Mouse (Mus musculus) bone marrow, adult 2 months (tissue): ENCODE results near the gene Ccdc33. TPM values are rescaled to one million over a fixed set of nuclear protein-coding genes. Genes with fewer than 3 reads are reported as not detected.

ENCODE experiments used
- H3K27ac ChIP-seq: fragments of 200-500 bp; 2 replicates; pipeline ENCODE4 v1.5.1; 2012; ENCODE audit warnings: low read depth, mild to moderate bottlenecking, control low read depth, inconsistent platforms, low read length; ENCODE audit not compliant: control insufficient read depth, poor library complexity, insufficient read depth
- H3K4me1 ChIP-seq: fragments of 200-500 bp; 2 replicates; pipeline ENCODE4 v1.6.1; 2011; ENCODE audit warnings: low read length; ENCODE audit not compliant: control insufficient read depth, insufficient read depth
- H3K4me3 ChIP-seq: fragments of 200-500 bp; replicated peaks from 2 replicates; pipeline ENCODE3; 2011; ENCODE audit warnings: mild to moderate bottlenecking, low read depth, low read length, control low read depth; ENCODE audit not compliant: control insufficient read depth
- CTCF ChIP-seq: fragments of 200-500 bp; IDR thresholded peaks from 2 replicates; pipeline ENCODE4 v1.5.1; 2011; ENCODE audit warnings: low read length, control low read depth; ENCODE audit not compliant: control insufficient read depth, insufficient read depth
- POLR2A ChIP-seq: fragments of 200-500 bp; IDR thresholded peaks from 2 replicates; pipeline ENCODE4 v1.6.1; 2011; ENCODE audit warnings: low read depth, mild to moderate bottlenecking, control low read depth, low read length, borderline replicate concordance; ENCODE audit not compliant: control insufficient read depth
- WGBS: fragments of 180-500 bp; shearing (Covaris S2); methylation state at CpG from one replicate; pipeline ENCODE4 v1.1.7; 2018; 5-methylcytosine and 5-hydroxymethylcytosine counted together
- polyA plus RNA-seq: library from polyadenylated mRNA; stranded (reverse); fragments of >200 nt; gene quantifications from 2 replicates; pipeline ENCODE4 v1.2.4, GENCODE M21; 2011; ENCODE audit warnings: low replicate concordance; ENCODE audit not compliant: missing spikeins, insufficient read depth, insufficient read length

Ccdc33 gene
- polyA plus RNA-seq, 1 experiment, result not detected

DNA sequence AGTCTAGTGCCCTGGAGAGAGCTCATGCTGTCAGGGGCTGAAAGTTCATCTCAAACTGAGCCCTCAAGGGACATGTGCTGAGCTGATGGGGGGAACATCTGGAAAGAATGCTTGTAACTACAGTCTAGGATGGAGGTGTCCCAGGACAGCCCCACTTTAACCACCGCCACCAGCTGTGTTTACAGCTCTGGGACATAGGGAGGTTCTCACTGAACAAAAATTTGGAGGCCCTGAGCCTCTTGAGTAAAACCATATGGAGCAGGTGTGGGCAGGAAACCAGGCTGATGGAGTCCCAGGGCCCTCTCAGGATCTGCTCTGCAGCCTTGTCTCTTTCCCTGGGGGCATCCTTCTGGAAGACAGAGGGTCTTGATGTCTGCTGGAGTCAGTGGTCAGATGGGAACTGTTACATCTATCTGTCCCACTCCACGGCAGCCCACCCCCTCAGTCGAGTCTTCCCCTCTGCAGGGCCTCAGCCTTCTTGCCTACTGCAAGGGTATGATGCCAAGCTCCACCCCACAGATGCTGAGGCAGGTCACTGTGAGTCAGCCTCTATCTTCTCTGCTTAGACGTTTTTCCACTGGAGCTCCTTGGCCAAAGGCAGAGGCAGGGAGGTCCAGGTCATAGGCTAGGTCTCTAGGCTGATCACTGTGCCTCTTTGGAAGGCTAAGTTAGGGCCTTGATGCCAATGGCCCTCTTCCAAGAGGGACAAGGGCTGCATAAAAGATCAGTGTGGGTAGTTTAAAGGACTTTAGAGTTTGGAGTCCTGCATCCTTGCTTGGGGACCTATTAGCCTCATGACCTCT is 26.8 kb downstream of the Ccdc33 start:
- Histone ChIP-seq H3K4me3 (no peak overlapping the region), H3K27ac (no peak overlapping the region), H3K4me1 (no peaks in the 10 kb centered on the region)
- 42% methylated on average over 4 of the region's 4 CpGs for WGBS
- no peak for TF ChIP-seq CTCF
- TF ChIP-seq POLR2A, result no peak

GRCm38 (mm10) chr9:58087277-58087998 is 31.2 kb downstream of the Ccdc33 start:
- no peak for TF ChIP-seq POLR2A
- no peak; the same call in 1 of the 2 replicates for TF ChIP-seq CTCF
- WGBS, result 70% methylated on average over 7 of the region's 7 CpGs
- no peak overlapping the region for H3K4me3 ChIP-seq
- H3K4me1 ChIP-seq, result no peaks in the 10 kb centered on the region; the same call in 1 of the 2 replicates
- no peak overlapping the region for H3K27ac ChIP-seq

- 82% methylated on average over 7 of the region's 7 CpGs for WGBS
- Histone ChIP-seq H3K27ac (no peak overlapping the region), H3K4me3 (no peak overlapping the region), H3K4me1 (no peaks in the 10 kb centered on the region; the same call in 1 of the 2 replicates)
- TF ChIP-seq POLR2A, result no peak
- no peak for TF ChIP-seq CTCF
Measured at GRCm38 (mm10) chr9:58086861-58087260, 31.8 kb downstream of the Ccdc33 start.

DNA sequence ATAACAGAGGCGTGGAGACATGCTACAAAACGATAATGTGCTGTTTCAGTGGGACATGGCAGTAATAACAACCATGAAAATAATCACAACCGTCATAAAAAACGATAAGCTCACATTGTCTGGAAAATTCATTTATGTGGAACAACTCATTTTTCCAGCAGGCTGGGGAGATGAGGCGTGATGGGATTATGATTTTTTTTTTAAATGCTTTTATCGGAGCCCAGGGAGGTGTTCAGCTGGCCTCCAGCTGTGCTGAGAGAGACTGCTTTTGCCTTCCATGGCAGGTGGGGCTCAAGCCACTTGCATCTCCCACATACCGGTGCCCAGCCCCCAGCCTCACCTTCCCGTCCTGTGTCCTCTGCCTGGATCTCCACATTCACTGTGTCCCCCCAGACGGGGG is 32.4 kb downstream of the Ccdc33 start:
- H3K4me3 ChIP-seq, result no peak overlapping the region
- H3K4me1 ChIP-seq, result no peaks in the 10 kb centered on the region; the same call in 1 of the 2 replicates
- no peak for TF ChIP-seq POLR2A
- TF ChIP-seq CTCF, result no peak
- WGBS, result 62% methylated on average over 9 of the region's 9 CpGs
- H3K27ac ChIP-seq, result no peak overlapping the region

DNA sequence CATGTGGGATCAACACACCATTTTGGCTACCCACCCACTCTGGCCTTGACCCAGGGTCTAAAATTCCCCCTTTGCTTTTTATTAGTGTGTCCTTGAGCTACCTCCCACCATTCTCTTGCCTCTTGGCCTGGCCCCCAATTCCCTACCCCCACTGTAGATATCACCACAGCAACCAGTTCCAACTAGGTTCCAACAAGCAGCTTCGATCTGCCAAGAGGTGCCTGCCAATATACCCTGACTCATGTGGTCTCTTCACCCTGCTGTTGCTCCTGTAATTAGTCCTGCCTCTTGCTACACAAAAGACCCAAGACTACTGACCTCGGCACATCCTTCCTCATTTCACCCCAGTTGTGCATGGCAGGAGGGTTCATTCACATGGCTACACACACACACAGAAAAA is 33.5 kb downstream of the Ccdc33 start:
- no peaks in the 10 kb centered on the region; the same call in 1 of the 2 replicates for H3K4me1 ChIP-seq
- H3K27ac ChIP-seq, result no peak overlapping the region
- no peak for TF ChIP-seq POLR2A
- TF ChIP-seq CTCF, result no peak
- 0% methylated on average over 2 of the region's 2 CpGs for WGBS
- H3K4me3 ChIP-seq, result no peak overlapping the region

DNA sequence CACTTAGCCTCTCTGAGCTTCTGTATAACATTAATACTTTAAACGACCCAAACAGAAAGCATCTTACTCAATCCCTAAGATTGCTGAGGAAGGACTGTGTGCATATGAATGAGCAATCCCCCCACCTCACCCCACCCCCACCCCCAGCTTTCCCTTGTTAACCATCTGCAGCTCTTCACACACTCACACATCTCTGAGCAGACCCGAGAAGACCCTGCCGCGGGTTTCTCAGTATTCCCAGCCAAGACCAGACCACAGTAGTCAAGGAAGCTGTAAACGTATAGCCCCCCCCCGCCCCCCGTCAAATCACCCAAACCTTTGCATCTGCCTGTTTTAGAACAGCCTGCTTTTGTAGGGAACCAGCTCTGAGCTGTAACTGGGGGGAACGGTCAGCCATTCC is 34.0 kb downstream of the Ccdc33 start:
- no peaks in the 10 kb centered on the region; the same call in 1 of the 2 replicates for H3K4me1 ChIP-seq
- H3K27ac ChIP-seq, result no peak overlapping the region
- 16% methylated on average over 8 of the region's 8 CpGs for WGBS
- no peak for TF ChIP-seq CTCF
- TF ChIP-seq POLR2A, result no peak
- H3K4me3 ChIP-seq, result no peak overlapping the region

GRCm38 (mm10) chr9:58074561-58074960 is 44.1 kb downstream of the Ccdc33 start:
- WGBS, result 42% methylated on average over 3 of the region's 3 CpGs
- Histone ChIP-seq H3K27ac (no peak overlapping the region), H3K4me1 (no peaks in the 10 kb centered on the region), H3K4me3 (no peak overlapping the region)
- TF ChIP-seq POLR2A, result no peak

DNA sequence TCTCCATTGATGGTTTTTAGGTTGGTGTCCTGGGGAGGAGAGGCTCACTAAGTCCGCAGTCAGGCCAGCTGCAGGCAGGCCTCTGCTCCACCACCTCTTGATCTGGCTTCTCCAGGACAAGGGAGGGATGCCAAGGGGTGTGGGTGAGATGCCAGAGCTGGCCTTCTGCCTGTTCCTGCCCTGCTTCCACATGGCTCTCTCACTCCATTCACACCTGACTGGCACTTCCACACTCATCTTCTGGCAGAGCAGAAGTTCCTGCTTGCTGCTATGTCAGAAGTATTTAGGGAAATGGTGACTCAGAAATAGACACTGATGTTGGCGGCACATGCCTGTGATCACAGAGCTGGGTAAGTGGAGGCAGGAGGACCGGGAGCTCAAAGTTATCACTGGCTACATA is 51.1 kb downstream of the Ccdc33 start:
- H3K4me1 ChIP-seq, result no peaks in the 10 kb centered on the region
- TF ChIP-seq CTCF (no peak), POLR2A (no peak)
- H3K27ac ChIP-seq, result no peak overlapping the region
- no peak overlapping the region for H3K4me3 ChIP-seq
- WGBS, result 84% methylated on average over 3 of the region's 3 CpGs
